Mouse (Mus musculus) left cerebral cortex, postnatal 36 days (tissue): ENCODE measurements around the gene Cenpa. TPM values are rescaled to one million over a fixed set of nuclear protein-coding genes. Genes with fewer than 3 reads are reported as not detected.

Experiments used
- DNase-seq, 2 experiments: peaks; one replicate each; pipeline ENCODE4 v3.0.0; 2021 to 2022; ENCODE audit warnings: low spot score in 2 of 2, mixed read lengths in 1 of 2
- intact Hi-C: fragments of 180-260 bp; cut with DNase I; formaldehyde crosslinking; loops from one replicate; pipeline ENCODE4 v1.15.1; 2025
- microRNA-seq: library from miRNA; unstranded; fragments of <30 nt; microRNA quantifications from one replicate; pipeline ENCODE4 v1.2.0, GENCODE M21; 2022
- total RNA-seq, 2 experiments: library from RNA; stranded (reverse); gene quantifications; 2 replicates each; pipeline ENCODE4 v1.2.3; 2021

Cenpa gene
- total RNA-seq, 2 experiments from 2014 or later = 6.0 TPM

- intact Hi-C loops = loop anchor here (5.0 to 10.0 kb wide), 2 partner anchors 84 to 202 kb away; partner anchors contain the start of gene Emilin1
These were observed 46.7 kb downstream of the Cenpa start for GRCm38 (mm10) chr5:30713299-30713675.

GRCm38 (mm10) chr5:30713691-30714090 lies 47.1 kb downstream of the Cenpa start:
- DNase-seq = no peak
- intact Hi-C loops = loop anchor here (5.0 to 10.0 kb wide), 2 partner anchors 84 to 201 kb away; partner anchors contain the start of gene Emilin1

More at GRCm38 (mm10) chr5:30713299-30713675, 46.7 kb downstream of the Cenpa start:
- peak in 1 of 2 experiments; percentile 16 for DNase-seq

- DNase-seq = no peak
- intact Hi-C loops = loop anchor here (10.0 kb wide), 1 partner anchor 198 kb away; the partner anchor contains the start of gene Emilin1
These were observed 49.7 kb downstream of the Cenpa start for GRCm38 (mm10) chr5:30716311-30716710.

- intact Hi-C loops = loop anchor here (10.0 kb wide), 1 partner anchor 197 kb away; the partner anchor contains the start of gene Emilin1
- no peak for DNase-seq
These were observed 50.9 kb downstream of the Cenpa start for GRCm38 (mm10) chr5:30717506-30717905.

GRCm38 (mm10) chr5:30717991-30718703 lies 51.6 kb downstream of the Cenpa start:
- intact Hi-C loops = loop anchor here (10.0 kb wide), 1 partner anchor 197 kb away; the partner anchor contains the start of gene Emilin1
- peak; percentile 11 to 24 for DNase-seq

GRCm38 (mm10) chr5:30721935-30722334 lies 55.4 kb downstream of the Cenpa start:
- no peak for DNase-seq
- intact Hi-C loops = no loop called here

Small RNA genes within 50 kb of the gene (microRNA-seq; reads per million reads assigned to microRNA genes)
- gene Mir5625 = not detected

Other genes starting within 250 kb of the Cenpa start
- gene Otof, start 204.8 kb upstream of the Cenpa start, total RNA-seq = 10 to 100 TPM; 14.2 to 29.6 TPM
- gene 1700001C02Rik, start 200.7 kb upstream of the Cenpa start, total RNA-seq = not detected
- not detected for gene Cib4, start 120.9 kb upstream of the Cenpa start, total RNA-seq
- 10 to 100 TPM; 21.1 to 21.3 TPM for gene Kcnk3, start 78.6 kb upstream of the Cenpa start, total RNA-seq
- gene Slc35f6, start 18.8 kb upstream of the Cenpa start, total RNA-seq = 10 to 100 TPM; 38.5 to 38.7 TPM
- 10 to 100 TPM; 21.6 to 30.1 TPM for gene Dpysl5, start 44.8 kb downstream of the Cenpa start, total RNA-seq
- 100 to 1,000 TPM; 223 to 238 TPM for gene Mapre3, start 147.9 kb downstream of the Cenpa start, total RNA-seq
- gene Tmem214, start 201.2 kb downstream of the Cenpa start, total RNA-seq = 10 to 100 TPM; 51.9 to 79.5 TPM
- gene Agbl5, start 221.9 kb downstream of the Cenpa start, total RNA-seq = 10 to 100 TPM; 13.5 to 20.2 TPM
- 10 to 100 TPM; 82.6 to 97.0 TPM for gene Ost4, start 241.0 kb downstream of the Cenpa start, total RNA-seq
- 1 to 10 TPM; 1.7 to 5.1 TPM for gene Emilin1, start 246.6 kb downstream of the Cenpa start, total RNA-seq